Comparison of ENCODE assay signal across 46 mouse cellular contexts in the genomic region with DNA sequence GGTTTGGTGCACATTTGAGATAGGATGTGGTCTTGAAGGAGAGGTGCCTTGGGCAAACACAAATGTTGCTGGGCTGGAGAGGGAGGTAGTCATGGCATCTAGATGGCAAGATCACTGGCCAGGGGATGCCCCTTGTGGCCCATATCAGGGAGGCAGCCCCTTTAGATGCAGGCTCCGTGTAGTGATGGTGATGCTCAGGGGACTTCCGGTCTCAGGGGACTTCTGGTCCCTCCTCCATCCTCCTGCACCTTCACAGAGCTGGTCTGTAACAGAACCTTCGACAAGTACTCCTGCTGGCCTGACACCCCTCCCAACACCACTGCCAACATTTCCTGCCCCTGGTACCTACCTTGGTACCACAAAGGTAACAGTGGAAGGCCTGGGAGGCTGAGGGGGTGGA. TPM values are rescaled to one million over a fixed set of nuclear protein-coding genes. Genes with fewer than 3 reads are reported as not detected.
"Had no signal": no experiment of that assay in that cellular context is flagged by ENCODE, and none has a peak within 500 bp of the region (broad histone marks: within the 10 kb centered on the region; RNA-seq: fewer than 3 reads in every experiment).

No protein-coding gene starts in this region.

- H3K9me3 ChIP-seq: heart, embryonic 10.5 days; heart, embryonic 12.5 days; heart, embryonic 13.5 days; heart, embryonic 15.5 days; hindbrain, embryonic 10.5 days; hindbrain, embryonic 12.5 days; hindbrain, embryonic 13.5 days; hindbrain, embryonic 15.5 days; intestine, embryonic 15.5 days; kidney, embryonic 15.5 days had no signal

- H3K4me2 ChIP-seq: heart, embryonic 11.5 days; heart, embryonic 12.5 days; heart, embryonic 13.5 days; heart, embryonic 15.5 days; hindbrain, embryonic 12.5 days; hindbrain, embryonic 13.5 days; hindbrain, embryonic 14.5 days; hindbrain, embryonic 15.5 days; intestine, embryonic 15.5 days; kidney, embryonic 15.5 days had no signal

- ATAC-seq: hindbrain, embryonic 16.5 days; hindbrain, postnatal 0 days; inflammation-experienced regulatory T-cells, adult 6 months; intestine, embryonic 15.5 days; intestine, embryonic 16.5 days; intestine, postnatal 0 days had no signal

- H3K9ac ChIP-seq: heart, embryonic 13.5 days; heart, embryonic 15.5 days; hindbrain, embryonic 12.5 days; hindbrain, embryonic 13.5 days; hindbrain, embryonic 14.5 days; hindbrain, embryonic 15.5 days; intestine, embryonic 15.5 days; kidney, embryonic 15.5 days had no signal

- H3K36me3 ChIP-seq: heart, embryonic 10.5 days; heart, embryonic 12.5 days; heart, embryonic 13.5 days; heart, embryonic 15.5 days; hindbrain, embryonic 10.5 days; hindbrain, embryonic 12.5 days; hindbrain, embryonic 13.5 days; hindbrain, embryonic 15.5 days; intestine, embryonic 15.5 days; kidney, embryonic 15.5 days had no signal

- DNase-seq: heart, postnatal 14 days; heart, postnatal 36 days; heart, postnatal 4 days; kidney, adult 11 months; kidney, adult 18-20 months; kidney, adult 2 months; kidney, adult 8-10 months; kidney, adult 9 months; kidney, postnatal 10 days; kidney, postnatal 14 days; kidney, postnatal 25 days; kidney, postnatal 36 days; kidney, postnatal 4 days; layer of hippocampus, adult 9-11 months; layer of hippocampus, postnatal 36 days had no signal

- H3K27ac ChIP-seq: heart, embryonic 10.5 days; heart, embryonic 13.5 days; heart, embryonic 15.5 days; hindbrain, embryonic 10.5 days; hindbrain, embryonic 12.5 days; hindbrain, embryonic 13.5 days; hindbrain, embryonic 14.5 days; hindbrain, embryonic 15.5 days; hindbrain, postnatal 0 days; intestine, embryonic 15.5 days; kidney, embryonic 15.5 days; kidney, postnatal 0 days; layer of hippocampus, adult 2 months; left cerebral cortex, adult 2 months had no signal

- H3K4me3 ChIP-seq: heart, embryonic 10.5 days; heart, embryonic 12.5 days; heart, embryonic 13.5 days; heart, embryonic 15.5 days; hindbrain, embryonic 10.5 days; hindbrain, embryonic 12.5 days; hindbrain, embryonic 13.5 days; hindbrain, embryonic 15.5 days; intestine, embryonic 15.5 days; kidney, embryonic 15.5 days; layer of hippocampus, adult 2 months; left cerebral cortex, adult 2 months had no signal

RNA-seq across cellular contexts. Expression of gene Gcgr, which starts 5.3 kb away (rescaled TPM):
- total RNA-seq: hematopoietic stem cell, adult 5-6 weeks; layer of hippocampus, adult 18-20 months; layer of hippocampus, adult 2 months; left cerebral cortex, adult 2 months had no signal
- polyA plus RNA-seq: inflammation-experienced regulatory T-cells, adult 6 months had no signal

RNA-seq across cellular contexts. Expression of gene Ppp1r27, which starts 15.1 kb away (rescaled TPM):
- total RNA-seq: heart, postnatal 25 days; hematopoietic stem cell, adult 5-6 weeks; hindbrain, postnatal 0 days; layer of hippocampus, adult 18-20 months; layer of hippocampus, adult 2 months; layer of hippocampus, adult 8-10 months; layer of hippocampus, postnatal 10 days; layer of hippocampus, postnatal 14 days; layer of hippocampus, postnatal 25 days; layer of hippocampus, postnatal 36 days; left cerebral cortex, adult 18-20 months; left cerebral cortex, adult 2 months had no signal
- polyA plus RNA-seq: heart, embryonic 10.5 days; heart, embryonic 11.5 days; heart, embryonic 12.5 days; heart, embryonic 13.5 days; heart, embryonic 14.5 days; hindbrain, embryonic 11.5 days; hindbrain, embryonic 12.5 days; hindbrain, embryonic 13.5 days; hindbrain, embryonic 14.5 days; hindbrain, embryonic 15.5 days; hindbrain, embryonic 16.5 days; hindbrain, postnatal 0 days; inflammation-experienced regulatory T-cells, adult 6 months; intestine, embryonic 15.5 days; intestine, embryonic 16.5 days; large intestine, adult 2 months had no signal
